Mouse (Mus musculus) retina, postnatal 7 days (tissue): ENCODE measurements around the gene D3Ertd751e.

ENCODE experiments used
- DNase-seq: peaks from one replicate; pipeline ENCODE4 v3.0.0-alpha.2; 2012; ENCODE audit warnings: low read depth, low spot score

Gene D3Ertd751e

GRCm38 (mm10) chr3:41742278-41742934 lies at the start of gene D3Ertd751e, which contains the start of gene Sclt1:
TSS of gene D3Ertd751e (plus strand) at chr3:41742611.
TSS of gene Sclt1 (minus strand) at chr3:41742514.
- peak; percentile 93 for DNase-seq

GRCm38 (mm10) chr3:41695681-41696080 lies 46.7 kb upstream of the D3Ertd751e start:
- DNase-seq: no peak

- no peak for DNase-seq
Observed at GRCm38 (mm10) chr3:41741601-41742277, 672 bp upstream of the D3Ertd751e start.

GRCm38 (mm10) chr3:41743436-41743835 lies 1.0 kb downstream of the D3Ertd751e start:
- DNase-seq: peak; percentile 2

- DNase-seq: no peak
Observed at GRCm38 (mm10) chr3:41754556-41754955, 12.1 kb downstream of the D3Ertd751e start.

GRCm38 (mm10) chr3:41762091-41762490 lies 19.7 kb downstream of the D3Ertd751e start:
- no peak for DNase-seq

- DNase-seq: no peak
Observed at GRCm38 (mm10) chr3:41812447-41812846, 70.0 kb downstream of the D3Ertd751e start.
